Mouse (Mus musculus) megakaryocyte-erythroid progenitor cell, adult 5 weeks (primary cell): ENCODE measurements around the gene Ctcf. TPM values are rescaled to one million over a fixed set of nuclear protein-coding genes. Genes with fewer than 3 reads are reported as not detected.

Experiments
- polyA plus RNA-seq: library from polyadenylated mRNA; stranded (reverse); fragments of >175 nt; gene quantifications from 2 replicates; pipeline ENCODE4 v1.2.3, GENCODE M21; 2012

The Ctcf gene
- polyA plus RNA-seq: 179 and 218 TPM in 2 replicates

DNA sequence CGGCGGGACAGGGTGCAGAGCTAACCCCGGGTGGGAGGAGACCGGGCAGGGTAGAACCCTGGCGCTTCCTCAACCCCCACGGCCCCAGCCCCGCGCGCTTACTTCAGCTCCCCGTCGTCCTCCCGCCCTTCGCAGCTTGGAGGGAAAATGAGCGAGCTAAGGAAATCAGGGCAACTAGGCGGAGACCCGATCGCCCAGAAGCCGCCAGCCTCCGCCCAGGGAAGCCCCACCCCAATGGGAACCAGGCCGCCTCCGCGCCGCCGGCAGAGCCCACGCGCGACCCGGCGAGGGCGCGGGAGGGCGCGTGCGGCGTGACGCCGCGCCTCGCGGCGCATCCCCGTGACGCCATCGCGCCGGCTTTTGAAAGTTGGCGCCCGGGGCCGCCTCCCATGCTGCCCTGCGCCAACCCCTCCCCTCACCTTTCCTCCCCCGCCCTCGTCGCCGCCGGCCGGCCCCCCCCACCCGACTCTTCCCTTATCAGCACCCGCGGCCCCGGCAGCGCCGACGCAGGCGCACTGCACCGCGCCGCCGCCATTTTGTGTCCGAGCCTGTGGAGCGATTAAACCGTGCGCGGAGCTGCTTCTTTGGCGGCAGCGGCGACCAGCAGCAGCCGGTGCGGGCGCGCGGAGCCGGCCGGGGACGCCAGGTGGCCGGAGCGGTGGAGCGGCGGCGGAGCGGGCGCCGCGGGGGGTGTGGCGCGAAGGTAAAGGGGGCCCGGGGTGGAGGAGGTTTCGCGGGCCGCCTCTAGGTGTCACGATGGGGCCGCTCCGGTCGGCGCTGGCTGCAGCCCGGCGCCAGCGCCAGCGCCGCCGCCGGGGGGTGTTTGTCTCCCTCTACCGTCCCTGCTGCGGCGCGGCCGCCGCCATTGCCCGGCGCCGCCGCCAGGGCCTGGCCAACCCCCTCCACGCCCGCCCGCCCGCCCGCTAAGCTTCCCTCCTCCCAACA lies at the start of gene Ctcf:
Gene Ctcf (plus strand): TSS at position 551 of the 945 bp plus-strand sequence.

DNA sequence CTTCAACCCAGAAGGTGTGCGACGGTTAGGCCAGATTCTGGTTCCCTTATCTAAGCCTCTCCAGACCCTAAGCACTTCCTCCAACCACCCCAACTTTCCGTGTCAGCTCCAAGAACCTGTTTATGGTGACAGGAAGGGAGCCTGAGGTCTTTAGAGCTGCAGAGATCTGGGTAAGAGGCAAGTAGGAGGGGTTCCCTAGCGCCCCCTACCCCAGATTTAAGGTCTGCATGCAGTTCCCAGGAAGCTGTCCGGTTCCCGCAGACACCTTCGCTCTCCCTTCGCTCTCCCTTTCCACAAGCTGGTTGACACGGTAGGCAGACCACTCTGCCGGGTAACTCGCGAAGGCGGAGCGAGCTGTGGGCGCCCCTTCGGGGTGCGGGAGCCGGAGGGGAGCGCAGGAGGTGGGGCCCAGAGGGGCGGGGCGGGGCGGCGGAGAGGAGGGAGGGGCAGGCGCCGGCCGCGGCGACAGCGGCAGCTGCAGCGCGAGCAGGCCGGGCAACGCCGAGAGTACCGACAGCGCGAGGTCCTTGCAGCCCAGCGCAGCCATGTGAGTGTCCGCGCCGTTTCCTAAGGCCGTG lies 31.5 kb upstream of the Ctcf start, which contains the start of gene Ripor1:
Gene Ripor1 (plus strand): TSS at position 452 of the 578 bp plus-strand sequence.

DNA sequence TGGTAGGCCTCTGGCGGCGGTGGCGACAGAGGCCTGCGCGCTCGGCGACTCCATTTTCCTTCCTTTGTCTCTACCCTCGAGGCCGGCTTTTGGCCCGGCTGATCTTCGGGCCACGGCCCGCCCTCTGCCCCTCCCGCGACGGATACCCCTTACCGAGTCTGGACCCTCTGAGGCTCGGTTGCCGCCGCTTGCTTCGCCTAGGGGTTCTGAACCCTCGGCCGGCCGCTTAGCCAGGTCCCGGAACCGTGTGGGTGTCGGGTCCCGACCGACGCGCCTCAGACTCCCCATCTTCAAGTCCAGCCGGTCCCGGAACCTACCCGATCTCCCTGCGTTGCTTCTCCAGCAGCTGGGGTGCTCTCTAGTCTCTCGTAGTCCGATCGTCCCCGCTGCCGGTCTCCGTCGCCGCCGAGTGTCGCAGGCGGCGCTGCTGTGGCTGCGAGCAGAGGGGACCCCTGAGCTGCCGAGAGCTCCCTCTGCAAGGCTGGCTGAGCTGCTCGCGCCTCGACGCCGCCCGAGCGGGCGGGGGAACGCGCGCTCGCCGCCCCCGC lies 669 bp downstream of the Ctcf start, which contains the start of gene Agrp:
Gene Agrp (minus strand): TSS at position 431 of the 548 bp plus-strand sequence.

DNA sequence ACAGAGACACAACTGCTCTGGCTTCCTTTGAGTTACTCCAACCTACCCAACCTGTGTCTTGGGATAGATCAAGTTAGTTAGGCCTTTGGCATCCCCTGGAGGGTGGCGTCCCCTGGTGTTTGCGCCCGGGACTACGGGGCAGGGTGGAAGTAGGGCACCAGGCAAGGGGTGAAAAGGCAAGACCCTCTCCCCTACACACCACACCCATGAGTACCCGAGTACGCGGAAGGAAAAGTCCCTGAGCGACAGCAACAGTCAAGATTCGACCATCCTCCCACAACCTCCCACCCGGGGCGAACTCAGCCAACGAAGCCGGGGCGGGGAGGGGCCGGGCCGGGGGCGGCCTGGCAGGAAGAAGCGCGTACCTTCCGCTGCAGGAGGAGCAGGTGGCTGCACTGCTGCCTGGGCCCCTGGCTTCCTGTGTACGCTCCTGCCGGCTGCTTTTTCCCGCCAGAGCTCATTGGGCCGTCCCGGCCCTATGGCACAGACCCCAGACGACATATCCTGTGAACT lies 49.5 kb downstream of the Ctcf start, which contains the start of gene Carmil2:
Gene Carmil2 (plus strand): TSS at position 479 of the 513 bp plus-strand sequence.

DNA sequence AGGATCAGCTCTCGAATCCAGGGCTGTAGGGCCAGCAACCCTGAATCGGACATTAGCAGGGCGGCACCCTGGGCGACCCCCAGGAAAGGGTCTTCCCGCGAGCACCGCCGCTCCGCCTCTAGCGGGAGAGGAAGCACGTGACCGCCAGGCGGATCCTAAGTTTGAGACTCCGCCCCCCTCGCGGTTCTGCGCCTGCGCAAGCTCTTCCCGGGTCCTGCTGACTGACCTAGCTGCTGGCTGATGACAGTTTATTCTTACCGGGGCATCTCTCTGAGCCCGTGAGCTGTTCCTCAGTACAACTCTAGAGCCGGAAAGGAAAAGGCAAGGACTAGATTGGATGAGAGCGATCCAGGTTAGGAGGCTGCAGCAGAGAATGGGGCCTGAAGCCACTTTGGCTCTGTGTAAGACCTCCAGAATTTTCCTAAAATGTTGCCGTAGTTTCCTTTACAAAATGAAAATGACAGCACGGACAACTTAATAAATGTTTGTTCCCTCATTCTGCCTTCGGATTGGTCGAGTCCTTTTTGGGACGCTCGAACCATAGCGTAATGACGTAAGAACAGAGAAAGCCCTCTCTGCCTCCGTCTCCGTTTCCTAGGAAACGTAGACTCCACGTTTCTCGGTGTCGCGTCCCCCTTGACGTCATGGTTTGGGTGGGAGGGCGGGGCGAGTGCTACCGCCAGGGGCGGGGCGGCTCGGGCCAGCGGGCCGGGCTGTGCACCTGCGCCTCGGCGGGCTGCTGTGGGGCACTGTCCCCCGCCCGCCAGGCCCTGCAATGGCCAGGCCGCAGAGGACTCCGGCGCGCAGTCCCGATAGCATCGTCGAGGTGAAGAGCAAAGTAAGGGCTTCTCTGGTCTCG lies 64.8 kb downstream of the Ctcf start, which contains the start of the genes Acd and Pard6a:
Gene Acd (minus strand): TSS at position 137 of the 859 bp plus-strand sequence.
Gene Pard6a (plus strand): TSS at position 183 of the 859 bp plus-strand sequence.

DNA sequence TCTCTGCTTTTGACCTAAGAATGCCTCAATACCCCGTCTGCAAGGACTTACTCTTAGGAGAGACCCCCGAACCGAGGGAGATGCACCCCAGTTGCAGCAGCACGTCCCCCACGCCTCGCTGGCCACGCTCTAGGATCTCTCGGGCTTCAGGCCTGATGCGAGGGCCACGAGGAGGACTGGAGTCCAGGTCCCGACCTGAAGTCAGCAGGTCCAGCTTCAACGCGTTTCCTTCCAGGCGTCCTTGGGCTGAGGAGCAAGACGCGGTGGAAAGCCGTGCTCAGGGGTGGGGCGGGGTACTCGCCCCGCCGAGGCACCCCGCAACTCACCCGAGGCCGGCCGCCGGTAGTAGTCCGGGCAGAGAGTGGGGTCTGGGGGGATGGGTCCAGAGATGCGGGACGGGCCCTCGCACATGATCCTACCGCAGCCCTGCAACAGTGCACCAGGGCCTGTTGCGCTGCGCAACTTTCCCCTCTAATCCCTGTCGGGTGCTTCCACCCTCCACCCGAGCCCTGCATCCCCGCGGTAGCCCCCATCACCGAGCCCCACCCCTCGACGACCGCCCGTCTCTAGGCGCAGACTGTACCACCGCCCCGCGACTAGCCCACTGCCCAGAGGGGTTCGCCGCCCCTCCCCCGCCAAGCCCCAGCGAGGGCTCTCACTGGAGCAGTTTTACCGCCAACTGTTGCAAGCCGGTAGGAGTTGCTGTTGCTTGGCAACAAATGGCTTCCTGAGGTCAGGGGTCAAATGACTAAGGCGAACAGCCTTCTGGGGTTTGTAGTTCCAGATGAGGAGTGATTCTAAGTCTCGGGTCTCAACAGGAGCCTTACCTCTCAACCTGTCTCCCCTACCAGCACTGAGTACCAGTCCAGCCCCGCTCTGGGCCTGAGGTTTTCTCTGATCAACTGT lies 71.4 kb downstream of the Ctcf start, which contains the start of the genes 4933405L10Rik and Enkd1:
Gene 4933405L10Rik (plus strand): TSS at position 158 of the 906 bp plus-strand sequence.
Gene Enkd1 (minus strand): TSS at position 713 of the 906 bp plus-strand sequence.

Other genes with a start within 250 kb of the Ctcf start
- gene Kctd19, start 223.1 kb upstream of the Ctcf start, polyA plus RNA-seq: not detected in 2 replicates
- 0.42 and 0.69 TPM in 2 replicates for gene Lrrc36, start 223.0 kb upstream of the Ctcf start, polyA plus RNA-seq
- gene Tppp3, start 165.0 kb upstream of the Ctcf start, polyA plus RNA-seq: 1.6 and 2.3 TPM in 2 replicates
- gene Zdhhc1, start 139.7 kb upstream of the Ctcf start, polyA plus RNA-seq: 15.9 and 23.7 TPM in 2 replicates
- gene Hsd11b2, start 117.8 kb upstream of the Ctcf start, polyA plus RNA-seq: 0.16 TPM in 1 of 2 replicates, not detected in the other
- gene Atp6v0d1, start 70.5 kb upstream of the Ctcf start, polyA plus RNA-seq: 44.5 and 45.7 TPM in 2 replicates
- 65.4 and 94.6 TPM in 2 replicates for gene Ripor1, start 31.3 kb upstream of the Ctcf start, polyA plus RNA-seq
- 0.11 TPM in 1 of 2 replicates, not detected in the other for gene Agrp, start 825 bp downstream of the Ctcf start, polyA plus RNA-seq
- 61.0 and 111 TPM in 2 replicates for gene Carmil2, start 49.7 kb downstream of the Ctcf start, polyA plus RNA-seq
- 54.3 and 56.0 TPM in 2 replicates for gene Acd, start 64.5 kb downstream of the Ctcf start, polyA plus RNA-seq
- 4.3 and 6.8 TPM in 2 replicates for gene Pard6a, start 64.6 kb downstream of the Ctcf start, polyA plus RNA-seq
- gene 4933405L10Rik, start 71.1 kb downstream of the Ctcf start, polyA plus RNA-seq: not detected in 2 replicates
- gene Enkd1, start 71.6 kb downstream of the Ctcf start, polyA plus RNA-seq: 52.5 and 60.2 TPM in 2 replicates
- 4.4 and 5.4 TPM in 2 replicates for gene Gfod2, start 122.1 kb downstream of the Ctcf start, polyA plus RNA-seq
- 18.8 and 21.4 TPM in 2 replicates for gene Ranbp10, start 190.8 kb downstream of the Ctcf start, polyA plus RNA-seq
- not detected in 2 replicates for gene Tsnaxip1, start 191.2 kb downstream of the Ctcf start, polyA plus RNA-seq
- gene Cenpt, start 216.7 kb downstream of the Ctcf start, polyA plus RNA-seq: 19.2 and 20.7 TPM in 2 replicates
- 26.9 and 29.1 TPM in 2 replicates for gene Thap11, start 218.6 kb downstream of the Ctcf start, polyA plus RNA-seq
- 152 and 172 TPM in 2 replicates for gene Nutf2, start 224.0 kb downstream of the Ctcf start, polyA plus RNA-seq
- 20.8 and 31.4 TPM in 2 replicates for gene Edc4, start 244.3 kb downstream of the Ctcf start, polyA plus RNA-seq